Mouse (Mus musculus): ENCODE data around the gene Ppm1g. TPM values are rescaled to one million over a fixed set of nuclear protein-coding genes. Genes with fewer than 3 reads are reported as not detected.

Gene Ppm1g
- total and polyA plus RNA-seq, 3 experiments, result 26.6 to 60.8 (median 51.1) TPM

- WGBS, result under 1% methylated on average over 48 of the region's 48 CpGs
- intact Hi-C loops (cut with DNase I), result loop anchor here (1.0 kb wide), 2 partner anchors 13 to 48 kb away; partner anchors contain the start of genes Gm9970 and Gtf3c2
- Histone ChIP-seq H3K4me3 (peak within 1 kb of the TSS; percentile 92), H3K36me3 (ENCODE audit: control insufficient read depth, insufficient read depth, low read length) (peaks cover 6% of the 10 kb centered on the region), H3K27ac (peak within 1 kb of the TSS; percentile 84), H3K4me1 (ENCODE audit: control insufficient read depth, insufficient read depth, low read length) (peaks cover 2% of the 10 kb centered on the region), H3K27me3 (ENCODE audit: control insufficient read depth, insufficient read depth, low read length) (no peaks in the 10 kb centered on the region), H3K9ac (ENCODE audit: low read depth, low read length) (peak within 1 kb of the TSS; percentile 78), H3K79me2 (replicated peaks; ENCODE audit: control insufficient read depth, insufficient read depth, low read length) (no peaks in the 10 kb centered on the region)
- TF ChIP-seq EP300 (IDR thresholded peaks at IDR 0.05; ENCODE audit: insufficient read depth, low read depth, low read length) (0 out of 2 replicates have a peak, but pooled peaks have one; percentile 83), CTCF (IDR thresholded peaks at IDR 0.05) (peak; percentile 75), POLR2A (IDR thresholded peaks at IDR 0.05; ENCODE audit: insufficient read depth, low read depth, low read length) (peak; percentile 91)
- DNase-seq, result peak; percentile 100
Observed at GRCm38 (mm10) chr5:31192939-31193630, 27.4 kb downstream of the Ppm1g start, which contains the start of the genes Snx17 and Eif2b4. Gene Snx17, plus strand, starts transcription at chr5:31193227. Gene Eif2b4, minus strand, starts transcription at chr5:31193430.

GRCm38 (mm10) chr5:31192045-31192938, 28.2 kb downstream of the Ppm1g start:
- no peaks in the 10 kb centered on the region for H3K79me2 ChIP-seq (replicated peaks; ENCODE audit: control insufficient read depth, insufficient read depth, low read length)
- peaks cover 2% of the 10 kb centered on the region for H3K4me1 ChIP-seq (ENCODE audit: control insufficient read depth, insufficient read depth, low read length)
- peak overlapping the region; percentile 84 for H3K27ac ChIP-seq
- H3K4me3 ChIP-seq, result peak overlapping the region; percentile 92
- H3K36me3 ChIP-seq (ENCODE audit: control insufficient read depth, insufficient read depth, low read length), result peaks cover 6% of the 10 kb centered on the region
- no peak for DNase-seq
- peak overlapping the region; percentile 78 for H3K9ac ChIP-seq (ENCODE audit: low read depth, low read length)
- intact Hi-C loops (cut with DNase I), result no loop called here
- 8% methylated on average over 42 of the region's 42 CpGs for WGBS
- no peaks in the 10 kb centered on the region for H3K27me3 ChIP-seq (ENCODE audit: control insufficient read depth, insufficient read depth, low read length)
- TF ChIP-seq EP300 (IDR thresholded peaks at IDR 0.05; ENCODE audit: insufficient read depth, low read depth, low read length) (no peak), POLR2A (IDR thresholded peaks at IDR 0.05; ENCODE audit: insufficient read depth, low read depth, low read length) (no peak), CTCF (IDR thresholded peaks at IDR 0.05) (no peak)

- Histone ChIP-seq H3K27ac (no peak overlapping the region), H3K4me3 (no peak overlapping the region), H3K79me2 (replicated peaks; ENCODE audit: control insufficient read depth, insufficient read depth, low read length) (no peaks in the 10 kb centered on the region), H3K4me1 (ENCODE audit: control insufficient read depth, insufficient read depth, low read length) (peaks cover 2% of the 10 kb centered on the region), H3K9ac (ENCODE audit: low read depth, low read length) (no peak overlapping the region), H3K36me3 (ENCODE audit: control insufficient read depth, insufficient read depth, low read length) (peaks cover 6% of the 10 kb centered on the region), H3K27me3 (ENCODE audit: control insufficient read depth, insufficient read depth, low read length) (no peaks in the 10 kb centered on the region)
- 91% methylated on average over 9 of the region's 9 CpGs for WGBS
- DNase-seq, result no peak
- TF ChIP-seq POLR2A (IDR thresholded peaks at IDR 0.05; ENCODE audit: insufficient read depth, low read depth, low read length) (no peak), CTCF (IDR thresholded peaks at IDR 0.05) (no peak), EP300 (IDR thresholded peaks at IDR 0.05; ENCODE audit: insufficient read depth, low read depth, low read length) (no peak)
- intact Hi-C loops (cut with DNase I), result no loop called here
Observed at GRCm38 (mm10) chr5:31190201-31190600, 30.3 kb downstream of the Ppm1g start.

- no peak for DNase-seq
- H3K36me3 ChIP-seq (ENCODE audit: control insufficient read depth, insufficient read depth, low read length), result no peaks in the 10 kb centered on the region; the same call in 1 of the 2 replicates
- 75% methylated on average over 4 of the region's 4 CpGs for WGBS
- no peaks in the 10 kb centered on the region for H3K79me2 ChIP-seq (replicated peaks; ENCODE audit: control insufficient read depth, insufficient read depth, low read length)
- intact Hi-C loops (cut with DNase I), result loop anchor here (2.0 kb wide), 1 partner anchor 140 kb away; no protein-coding TSS in a partner anchor
- H3K27me3 ChIP-seq (ENCODE audit: control insufficient read depth, insufficient read depth, low read length), result no peaks in the 10 kb centered on the region
- no peak overlapping the region for H3K27ac ChIP-seq
- H3K9ac ChIP-seq (ENCODE audit: low read depth, low read length), result no peak overlapping the region
- H3K4me1 ChIP-seq (ENCODE audit: control insufficient read depth, insufficient read depth, low read length), result peaks cover 2% of the 10 kb centered on the region
- TF ChIP-seq EP300 (IDR thresholded peaks at IDR 0.05; ENCODE audit: insufficient read depth, low read depth, low read length) (no peak), CTCF (IDR thresholded peaks at IDR 0.05) (peak; percentile 60), POLR2A (IDR thresholded peaks at IDR 0.05; ENCODE audit: insufficient read depth, low read depth, low read length) (no peak)
- H3K4me3 ChIP-seq, result no peak overlapping the region
Observed at GRCm38 (mm10) chr5:31188223-31188840, 32.2 kb downstream of the Ppm1g start.

- intact Hi-C loops (cut with DNase I), result no loop called here
- Histone ChIP-seq H3K9ac (ENCODE audit: low read depth, low read length) (no peak overlapping the region), H3K27ac (no peak overlapping the region), H3K27me3 (ENCODE audit: control insufficient read depth, insufficient read depth, low read length) (no peaks in the 10 kb centered on the region), H3K36me3 (ENCODE audit: control insufficient read depth, insufficient read depth, low read length) (no peaks in the 10 kb centered on the region), H3K4me1 (ENCODE audit: control insufficient read depth, insufficient read depth, low read length) (no peaks in the 10 kb centered on the region), H3K79me2 (replicated peaks; ENCODE audit: control insufficient read depth, insufficient read depth, low read length) (no peaks in the 10 kb centered on the region), H3K4me3 (no peak overlapping the region)
- TF ChIP-seq POLR2A (IDR thresholded peaks at IDR 0.05; ENCODE audit: insufficient read depth, low read depth, low read length), result no peak
- no peak for DNase-seq
- WGBS, result 40% methylated on average over 4 of the region's 4 CpGs
Observed at GRCm38 (mm10) chr5:31183678-31184077, 36.8 kb downstream of the Ppm1g start.

All from heart, adult 2 months (tissue).